Mouse (Mus musculus): ENCODE results near the gene Chrm1. TPM values are rescaled to one million over a fixed set of nuclear protein-coding genes. Genes with fewer than 3 reads are reported as not detected.

Chrm1 gene
- 0.71 and 0.81 TPM in 2 replicates for polyA plus RNA-seq (2015; fragmentation: Nextera tagmentation; extraction: Ambion mirVana)

DNA sequence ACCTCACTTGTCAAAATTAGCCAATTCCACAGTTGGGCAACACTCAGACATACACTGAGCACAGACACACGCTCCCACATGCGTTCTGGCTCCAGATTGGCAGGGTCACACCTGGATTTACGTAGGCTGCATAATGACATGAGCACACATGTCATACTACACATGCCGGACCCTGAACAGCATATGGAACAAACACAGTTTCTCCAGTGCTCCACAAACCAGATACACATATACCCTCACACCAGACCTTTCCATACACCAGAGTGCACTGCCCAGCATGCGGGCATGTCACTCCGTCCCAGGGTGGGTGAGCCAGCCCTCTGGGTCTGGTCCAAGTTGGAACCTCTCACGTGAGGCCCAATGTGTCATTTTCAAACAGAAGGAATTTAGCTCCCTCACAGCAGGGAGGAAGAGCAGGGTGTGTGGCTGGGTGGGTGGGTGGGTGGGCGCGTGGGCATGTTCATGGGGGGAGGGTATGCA lies at the start of gene Chrm1:
Gene Chrm1 (plus strand): TSS at position 430 of the 480 bp plus-strand sequence.

DNA sequence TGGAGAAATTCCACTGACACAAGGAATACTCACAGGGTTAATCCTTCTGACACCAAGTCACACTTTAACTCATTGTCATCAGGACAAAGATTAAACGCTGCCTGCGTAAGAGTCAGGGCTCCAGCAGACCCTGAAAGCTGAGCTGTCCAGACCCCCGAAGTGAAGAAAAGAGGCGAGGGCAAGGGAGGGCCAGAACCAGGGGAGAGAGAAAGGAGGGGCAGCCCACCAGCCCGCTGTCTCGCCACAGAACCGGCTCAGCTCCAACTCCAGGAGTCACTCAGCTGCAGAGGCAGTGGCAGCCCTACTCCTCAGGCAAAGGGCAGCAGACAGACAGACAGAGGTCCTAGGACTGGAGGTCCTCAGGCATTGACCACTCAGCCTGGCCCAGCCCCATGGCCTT lies 45.7 kb upstream of the Chrm1 start, which contains the start of gene Slc22a6:
Gene Slc22a6 (plus strand): TSS at position 136 of the 400 bp plus-strand sequence.

DNA sequence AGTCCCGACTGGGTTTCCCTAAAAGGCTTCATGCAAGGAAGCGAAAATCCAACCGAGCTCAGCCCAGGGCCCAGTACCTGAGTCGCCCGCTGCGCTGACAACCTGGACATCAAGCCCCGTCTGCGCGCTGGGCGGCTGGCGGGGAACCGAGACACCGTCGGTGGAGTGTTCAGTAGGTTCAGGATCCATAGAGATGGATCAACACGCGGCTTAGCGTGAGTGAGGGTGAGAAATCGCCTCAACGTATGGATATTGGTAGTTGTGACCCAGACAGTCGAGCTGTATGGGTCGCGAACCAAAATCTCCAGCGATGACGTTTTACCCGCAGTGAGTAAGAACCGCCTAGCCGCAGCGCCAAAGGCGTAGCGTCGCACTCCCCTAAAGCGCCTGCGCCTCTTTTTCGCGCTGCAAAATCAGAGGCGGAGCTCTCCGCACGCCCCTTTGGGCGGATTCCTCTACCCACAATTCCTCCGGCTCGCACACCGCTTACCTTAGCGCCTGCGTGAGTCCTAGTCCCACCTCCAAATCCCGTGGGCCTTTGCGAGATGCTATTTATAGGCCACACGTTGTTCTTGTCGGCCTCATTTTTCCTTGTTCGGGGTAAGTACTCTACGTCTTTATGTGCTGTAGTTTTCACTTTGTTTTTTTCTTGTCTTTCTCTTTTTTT lies 59.5 kb downstream of the Chrm1 start, which contains the start of gene Slc3a2:
Gene Slc3a2 (minus strand): TSS at position 463 of the 667 bp plus-strand sequence.

Other genes starting within 250 kb of the Chrm1 start
- 15.3 and 15.7 TPM in 2 replicates for gene Slc22a8, start 72.5 kb upstream of the Chrm1 start, polyA plus RNA-seq (2015; fragmentation: Nextera tagmentation; extraction: Ambion mirVana)
- 1.7 and 2.9 TPM in 2 replicates for gene Slc22a6, start 45.8 kb upstream of the Chrm1 start, polyA plus RNA-seq (2015; fragmentation: Nextera tagmentation; extraction: Ambion mirVana)
- gene Slc3a2, start 59.6 kb downstream of the Chrm1 start, polyA plus RNA-seq (2015; fragmentation: Nextera tagmentation; extraction: Ambion mirVana) = 178 and 184 TPM in 2 replicates
- gene Wdr74, start 72.0 kb downstream of the Chrm1 start, polyA plus RNA-seq (2015; fragmentation: Nextera tagmentation; extraction: Ambion mirVana) = 76.3 and 80.4 TPM in 2 replicates
- gene 1700092M07Rik, start 76.9 kb downstream of the Chrm1 start, polyA plus RNA-seq (2015; fragmentation: Nextera tagmentation; extraction: Ambion mirVana) = 0.85 and 2.0 TPM in 2 replicates
- gene Stx5a, start 77.6 kb downstream of the Chrm1 start, polyA plus RNA-seq (2015; fragmentation: Nextera tagmentation; extraction: Ambion mirVana) = 86.2 and 95.5 TPM in 2 replicates
- gene Nxf1, start 93.3 kb downstream of the Chrm1 start, polyA plus RNA-seq (2015; fragmentation: Nextera tagmentation; extraction: Ambion mirVana) = 63.2 and 80.5 TPM in 2 replicates
- gene Tmem223, start 107.2 kb downstream of the Chrm1 start, polyA plus RNA-seq (2015; fragmentation: Nextera tagmentation; extraction: Ambion mirVana) = 257 and 285 TPM in 2 replicates
- 31.8 and 35.1 TPM in 2 replicates for gene Tmem179b, start 110.7 kb downstream of the Chrm1 start, polyA plus RNA-seq (2015; fragmentation: Nextera tagmentation; extraction: Ambion mirVana)
- 23.3 and 25.3 TPM in 2 replicates for gene Taf6l, start 122.6 kb downstream of the Chrm1 start, polyA plus RNA-seq (2015; fragmentation: Nextera tagmentation; extraction: Ambion mirVana)
- 167 and 188 TPM in 2 replicates for gene Polr2g, start 134.8 kb downstream of the Chrm1 start, polyA plus RNA-seq (2015; fragmentation: Nextera tagmentation; extraction: Ambion mirVana)
- 5.0 and 5.5 TPM in 2 replicates for gene Zbtb3, start 138.8 kb downstream of the Chrm1 start, polyA plus RNA-seq (2015; fragmentation: Nextera tagmentation; extraction: Ambion mirVana)
- gene Ttc9c, start 155.5 kb downstream of the Chrm1 start, polyA plus RNA-seq (2015; fragmentation: Nextera tagmentation; extraction: Ambion mirVana) = 45.1 and 45.3 TPM in 2 replicates
- gene Hnrnpul2, start 156.2 kb downstream of the Chrm1 start, polyA plus RNA-seq (2015; fragmentation: Nextera tagmentation; extraction: Ambion mirVana) = 6.9 and 7.5 TPM in 2 replicates
- not detected in 2 replicates for gene AC129217.1, start 166.0 kb downstream of the Chrm1 start, polyA plus RNA-seq (2015; fragmentation: Nextera tagmentation; extraction: Ambion mirVana)
- 124 and 129 TPM in 2 replicates for gene Bscl2, start 173.7 kb downstream of the Chrm1 start, polyA plus RNA-seq (2015; fragmentation: Nextera tagmentation; extraction: Ambion mirVana)
- gene Gng3, start 175.4 kb downstream of the Chrm1 start, polyA plus RNA-seq (2015; fragmentation: Nextera tagmentation; extraction: Ambion mirVana) = 623 and 651 TPM in 2 replicates
- gene Lrrn4cl, start 187.0 kb downstream of the Chrm1 start, polyA plus RNA-seq (2015; fragmentation: Nextera tagmentation; extraction: Ambion mirVana) = 1.4 and 2.2 TPM in 2 replicates
- gene Ubxn1, start 207.7 kb downstream of the Chrm1 start, polyA plus RNA-seq (2015; fragmentation: Nextera tagmentation; extraction: Ambion mirVana) = 150 and 155 TPM in 2 replicates
- gene Uqcc3, start 217.1 kb downstream of the Chrm1 start, polyA plus RNA-seq (2015; fragmentation: Nextera tagmentation; extraction: Ambion mirVana) = 70.9 and 75.2 TPM in 2 replicates
- 19.7 and 26.1 TPM in 2 replicates for gene Lbhd1, start 219.9 kb downstream of the Chrm1 start, polyA plus RNA-seq (2015; fragmentation: Nextera tagmentation; extraction: Ambion mirVana)
- not detected in 2 replicates for gene Gm49403, start 220.1 kb downstream of the Chrm1 start, polyA plus RNA-seq (2015; fragmentation: Nextera tagmentation; extraction: Ambion mirVana)
- gene 1810009A15Rik, start 225.1 kb downstream of the Chrm1 start, polyA plus RNA-seq (2015; fragmentation: Nextera tagmentation; extraction: Ambion mirVana) = 43.2 and 44.0 TPM in 2 replicates
- gene Gm49416, start 225.1 kb downstream of the Chrm1 start, polyA plus RNA-seq (2015; fragmentation: Nextera tagmentation; extraction: Ambion mirVana) = 0.21 TPM in 1 of 2 replicates, not detected in the other
- 21.7 and 23.3 TPM in 2 replicates for gene Ints5, start 229.2 kb downstream of the Chrm1 start, polyA plus RNA-seq (2015; fragmentation: Nextera tagmentation; extraction: Ambion mirVana)
- gene Ganab, start 234.3 kb downstream of the Chrm1 start, polyA plus RNA-seq (2015; fragmentation: Nextera tagmentation; extraction: Ambion mirVana) = 47.1 and 53.9 TPM in 2 replicates